Mouse (Mus musculus) lung, postnatal 0 days (tissue): ENCODE measurements around the gene Rpl41.

Experiments
- CTCF ChIP-seq: IDR thresholded peaks from 2 replicates; pipeline ENCODE4 v1.5.1; 2016; ENCODE audit warnings: antibody characterized with exemption, mild to moderate bottlenecking
- EP300 ChIP-seq: IDR thresholded peaks from 2 replicates; pipeline ENCODE4 v1.6.1; 2016; ENCODE audit warnings: antibody characterized with exemption, mild to moderate bottlenecking, control low read depth

DNA sequence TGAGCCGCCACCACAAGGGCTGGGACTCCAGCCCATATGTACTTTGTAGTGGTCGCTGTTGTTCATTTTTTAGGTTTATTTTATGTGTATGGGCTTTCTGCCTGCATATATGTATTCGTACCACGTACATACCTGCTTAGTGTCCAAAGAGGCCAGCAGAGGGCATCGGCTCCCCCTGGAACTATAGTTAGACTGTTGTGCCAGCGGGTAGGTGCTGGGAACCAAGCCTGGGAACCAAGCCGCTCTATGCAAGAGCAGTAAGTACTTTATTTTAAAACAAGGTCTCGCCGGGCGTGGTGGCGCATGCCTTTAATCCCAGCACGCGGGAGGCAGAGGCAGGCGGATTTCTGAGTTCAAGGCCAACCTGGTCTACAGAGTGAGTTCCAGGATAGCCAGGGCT, 43.1 kb downstream of the Rpl41 start:
- TF ChIP-seq EP300 = no peak
- peak; percentile 25 for TF ChIP-seq CTCF
